Mouse (Mus musculus) CH12.LX (cell line): ENCODE measurements around the gene Ptprcap. TPM values are rescaled to one million over a fixed set of nuclear protein-coding genes. Genes with fewer than 3 reads are reported as not detected.
A peak's percentile ranks its signal among the peaks of the same experiment; 100 is the strongest.

ENCODE experiments used
- DNase-seq: peaks from one replicate; pipeline ENCODE4 v3.0.0-alpha.2; 2013; ENCODE audit errors: extremely low read depth
- H3K27ac ChIP-seq: 2 replicates; pipeline ENCODE4 v1.5.1; 2012; ENCODE audit warnings: low read depth, mild to moderate bottlenecking, control low read depth, moderate library complexity; ENCODE audit not compliant: insufficient read depth
- H3K27me3 ChIP-seq: replicated peaks from 2 replicates; pipeline ENCODE3; 2012; ENCODE audit warnings: inconsistent platforms
- H3K36me3 ChIP-seq, 2 experiments: replicated peaks in 1 of 2; 2 replicates each; pipeline versions ENCODE3 to v1.6.1; 2012; ENCODE audit warnings: inconsistent platforms in 1 of 2, low read length in 1 of 2, mild to moderate bottlenecking in 1 of 2, mixed read lengths in 1 of 2, moderate library complexity in 1 of 2; ENCODE audit not compliant: control insufficient read depth in 1 of 2, insufficient read depth in 1 of 2
- H3K4me1 ChIP-seq, 2 experiments: 2 replicates each; pipeline ENCODE4 v1.6.1; 2012; ENCODE audit warnings: inconsistent platforms in 1 of 2, moderate library complexity in 1 of 2; ENCODE audit not compliant: insufficient read depth in 2 of 2, control insufficient read depth in 1 of 2
- H3K4me2 ChIP-seq: 2 replicates; pipeline ENCODE4 v1.6.1; 2012; ENCODE audit warnings: low read depth, mild to moderate bottlenecking, control low read depth; ENCODE audit not compliant: poor library complexity, insufficient read depth, severe bottlenecking
- H3K4me3 ChIP-seq, 3 experiments: fragments of 150-350 bp in 1 of 3; sonication (generic) in 1 of 3; replicated peaks in 1 of 3; 2 replicates each; pipeline versions ENCODE3 to v1.5.1; 2011 to 2012; ENCODE audit warnings: low read depth in 2 of 3, low read length in 2 of 3, mild to moderate bottlenecking in 2 of 3, moderate library complexity in 2 of 3, control low read depth in 1 of 3, improper control_type of control experiment in 1 of 3, inconsistent platforms in 1 of 3, mixed read lengths in 1 of 3; ENCODE audit not compliant: poor library complexity in 1 of 3
- H3K79me2 ChIP-seq: replicated peaks from 2 replicates; pipeline ENCODE4 v1.6.1; 2012; ENCODE audit warnings: mild to moderate bottlenecking, moderate library complexity; ENCODE audit not compliant: control insufficient read depth, poor library complexity, insufficient read depth, severe bottlenecking; ENCODE audit errors: extremely low read depth
- H3K9ac ChIP-seq: 2 replicates; pipeline ENCODE4 v1.6.1; 2012; ENCODE audit warnings: low read depth, mild to moderate bottlenecking, control low read depth, moderate library complexity; ENCODE audit not compliant: insufficient read depth
- H3K9me3 ChIP-seq: replicated peaks from 2 replicates; pipeline ENCODE3; 2012; ENCODE audit warnings: low read length, inconsistent platforms, mixed read lengths
- BHLHE40 ChIP-seq: IDR thresholded peaks from 2 replicates; pipeline ENCODE4 v1.6.1; 2011; ENCODE audit warnings: mild to moderate bottlenecking, low read depth, low read length, improper control_type of control experiment
- CHD1 ChIP-seq: IDR thresholded peaks from 2 replicates; pipeline ENCODE4 v1.6.1; 2012; ENCODE audit warnings: low read depth, low read length, improper control_type of control experiment, inconsistent platforms
- E2F4 ChIP-seq: IDR thresholded peaks from 2 replicates; pipeline ENCODE4 v1.6.1; 2011; ENCODE audit warnings: low read depth, low read length, improper control_type of control experiment; ENCODE audit not compliant: insufficient replicate concordance
- ELF1 ChIP-seq: IDR thresholded peaks from 2 replicates; pipeline ENCODE4 v1.6.1; 2014; ENCODE audit warnings: low read depth, mild to moderate bottlenecking, inconsistent platforms, low read length, improper control_type of control experiment
- HCFC1 ChIP-seq: IDR thresholded peaks from 2 replicates; pipeline ENCODE4 v1.6.1; 2012; ENCODE audit warnings: low read depth, mild to moderate bottlenecking, inconsistent platforms, low read length, improper control_type of control experiment
- IRF4 ChIP-seq: IDR thresholded peaks from 2 replicates; pipeline ENCODE4 v1.6.1; 2014; ENCODE audit warnings: low read depth, mild to moderate bottlenecking, inconsistent platforms, low read length, improper control_type of control experiment
- MAZ ChIP-seq: IDR thresholded peaks from 2 replicates; pipeline ENCODE4 v1.6.1; 2012; ENCODE audit warnings: low read depth, mild to moderate bottlenecking, inconsistent platforms, low read length, improper control_type of control experiment, moderate library complexity
- POLR2AphosphoS2 ChIP-seq: IDR thresholded peaks from 2 replicates; pipeline ENCODE4 v1.6.1; 2011; ENCODE audit warnings: low read depth, low read length, improper control_type of control experiment
- SIN3A ChIP-seq: IDR thresholded peaks from 2 replicates; pipeline ENCODE4 v1.6.1; 2012; ENCODE audit warnings: low read length, improper control_type of control experiment, inconsistent platforms
- TCF12 ChIP-seq: IDR thresholded peaks from 2 replicates; pipeline ENCODE4 v1.6.1; 2014; ENCODE audit warnings: low read depth, mild to moderate bottlenecking, inconsistent platforms, low read length, improper control_type of control experiment
- USF2 ChIP-seq: conservative IDR thresholded peaks from 2 replicates; pipeline ENCODE4 v1.6.1; 2011; ENCODE audit warnings: low read depth, low read length, improper control_type of control experiment
- ZC3H11A ChIP-seq: IDR thresholded peaks from 2 replicates; pipeline ENCODE4 v1.6.1; 2012; ENCODE audit warnings: low read depth, mild to moderate bottlenecking, inconsistent platforms, low read length, improper control_type of control experiment
- ZMIZ1 ChIP-seq: IDR thresholded peaks from 2 replicates; pipeline ENCODE4 v1.6.1; 2012; ENCODE audit warnings: low read depth, mild to moderate bottlenecking, inconsistent platforms, low read length, improper control_type of control experiment
- dilution Hi-C: fragments of 300-500 bp; cut with MboI; formaldehyde crosslinking; loops from 2 replicates; pipeline ENCODE4 v1.14.3; 2020; ENCODE audit warnings: low sequenced_read_pairs; ENCODE audit not compliant: extremely low pct_unique_long_range_greater_than_20kb, extremely low pct_ligation_motif_present
- in situ Hi-C: fragments of 300-500 bp; cut with MboI; formaldehyde crosslinking; loops from 3 replicates; pipeline ENCODE4 v1.14.3; 2019; ENCODE audit warnings: low sequenced_read_pairs, low pct_ligation_motif_present, low pct_unique_long_range_greater_than_20kb, mixed read lengths
- polyA plus RNA-seq: library from polyadenylated mRNA; unstranded; fragments of >175 nt; gene quantifications from 2 replicates; pipeline ENCODE4 v1.2.1, GENCODE M21; 2012; ENCODE audit warnings: low read depth; ENCODE audit not compliant: insufficient read length
- total RNA-seq, 2 experiments: library from RNA; depleted of rRNA; stranded (reverse); fragments of 300-350 nt in 1 of 2; fragments of >200 nt in 1 of 2; gene quantifications; 2 replicates each; pipeline ENCODE4 v1.2.3; 2012 to 2014

Gene Ptprcap
- total and polyA plus RNA-seq, 3 experiments = 343 to 447 (median 438) TPM

- no peaks in the 10 kb centered on the region for H3K9me3 ChIP-seq
- dilution Hi-C loops (no loop called here), in situ Hi-C loops (no loop called here)
- H3K79me2 ChIP-seq = peaks cover 3% of the 10 kb centered on the region; the same call in 1 of the 2 replicates
- no peaks in the 10 kb centered on the region for H3K27me3 ChIP-seq
- peaks cover 17 to 71% of the 10 kb centered on the region in 2 experiments for H3K4me1 ChIP-seq
- H3K36me3 ChIP-seq = peaks cover 71 to 95% of the 10 kb centered on the region in 2 experiments
- no peak for DNase-seq
- no peak overlapping the region for H3K4me3 ChIP-seq
- H3K9ac ChIP-seq = no peak overlapping the region
- H3K27ac ChIP-seq = no peak overlapping the region
- TF ChIP-seq USF2 = no peak
- no peak for TF ChIP-seq IRF4
- TF ChIP-seq ELF1 = no peak
- no peak for TF ChIP-seq E2F4
- TF ChIP-seq MAZ = no peak
- TF ChIP-seq ZMIZ1 = no peak
- no peak for TF ChIP-seq HCFC1
- no peak for TF ChIP-seq CHD1
- TF ChIP-seq TCF12 = no peak
- no peak for TF ChIP-seq SIN3A
- TF ChIP-seq BHLHE40 = no peak
- no peak overlapping the region for H3K4me2 ChIP-seq
These were observed 30.3 kb downstream of the Ptprcap start for GRCm38 (mm10) chr19:4183689-4184088.

GRCm38 (mm10) chr19:4184976-4185975, 31.9 kb downstream of the Ptprcap start:
- H3K36me3 ChIP-seq = peaks cover 70 to 88% of the 10 kb centered on the region in 2 experiments
- no peak for TF ChIP-seq CHD1
- TF ChIP-seq BHLHE40 = no peak
- TF ChIP-seq ZC3H11A = no peak
- TF ChIP-seq ELF1 = peak; percentile 41
- TF ChIP-seq POLR2AphosphoS2 = no peak
- peak; percentile 61 for DNase-seq
- dilution Hi-C loops (no loop called here), in situ Hi-C loops (no loop called here)
- H3K4me2 ChIP-seq = no peak overlapping the region
- peak overlapping the region in 1 of 3 experiments; percentile 9 for H3K4me3 ChIP-seq
- no peaks in the 10 kb centered on the region for H3K9me3 ChIP-seq
- H3K4me1 ChIP-seq = peaks cover 28 to 80% of the 10 kb centered on the region in 2 experiments
- peak overlapping the region; percentile 67 for H3K27ac ChIP-seq
- H3K79me2 ChIP-seq = peaks cover 19% of the 10 kb centered on the region
- H3K9ac ChIP-seq = no peak overlapping the region
- no peaks in the 10 kb centered on the region for H3K27me3 ChIP-seq
